Mouse (Mus musculus) cerebellum, adult 9-10 months (tissue): Measurements from ENCODE around the gene Disp3.

Experiments used
- DNase-seq: peaks from one replicate; pipeline ENCODE4 v3.0.0; 2022

Disp3 gene

DNA sequence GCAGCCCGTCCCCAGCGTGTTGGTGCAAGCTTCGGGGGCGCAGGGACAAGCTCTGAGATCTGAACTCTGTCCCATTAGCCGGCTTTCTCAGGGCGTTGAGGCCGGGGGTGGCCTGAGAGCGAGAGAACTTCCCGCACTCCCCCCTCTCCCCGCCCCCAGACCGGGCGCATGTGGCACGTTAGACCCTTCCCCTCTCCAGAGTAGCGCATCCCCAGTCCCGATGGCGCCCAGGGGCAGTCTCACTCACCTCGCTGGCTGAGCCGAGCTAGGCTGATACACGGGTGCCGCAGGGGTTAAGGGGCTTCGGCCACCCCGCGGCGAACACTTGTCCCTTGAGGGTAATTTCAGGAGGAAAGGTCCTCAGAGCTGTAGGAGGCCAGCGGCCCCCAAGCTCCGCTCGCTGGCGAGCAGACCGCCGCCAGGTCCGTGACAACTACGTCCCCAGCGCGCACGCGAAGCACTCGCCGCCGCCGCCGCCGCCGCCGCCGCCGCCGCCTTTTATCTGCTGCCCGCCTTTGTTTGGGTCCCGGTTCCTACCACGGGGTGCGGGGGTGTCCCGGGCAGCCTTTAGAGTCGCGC is at the start of gene Disp3:
Disp3 (minus strand) TSS at position 490 of the 579 bp plus-strand sequence.
- DNase-seq, result peak; percentile 58

DNA sequence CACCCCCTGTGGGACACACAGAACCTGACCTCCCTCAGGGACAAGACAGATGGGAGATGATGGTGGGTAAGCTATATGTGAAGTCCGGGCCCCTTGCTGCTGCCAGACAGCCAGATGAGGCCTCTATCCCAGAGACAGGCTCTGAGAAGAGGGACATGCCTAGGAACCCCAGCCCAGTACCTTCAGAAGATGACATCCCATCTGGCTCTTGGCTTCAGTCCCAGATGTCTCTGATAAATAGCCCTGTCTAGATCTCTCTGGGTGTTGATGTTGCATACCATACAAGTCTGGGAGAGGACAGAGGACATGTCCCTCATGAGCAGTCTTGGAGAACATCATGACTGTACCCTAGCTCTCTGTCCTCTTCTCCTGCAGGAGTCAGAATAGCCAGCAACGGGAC is 42.5 kb upstream of the Disp3 start:
- DNase-seq, result no peak

DNA sequence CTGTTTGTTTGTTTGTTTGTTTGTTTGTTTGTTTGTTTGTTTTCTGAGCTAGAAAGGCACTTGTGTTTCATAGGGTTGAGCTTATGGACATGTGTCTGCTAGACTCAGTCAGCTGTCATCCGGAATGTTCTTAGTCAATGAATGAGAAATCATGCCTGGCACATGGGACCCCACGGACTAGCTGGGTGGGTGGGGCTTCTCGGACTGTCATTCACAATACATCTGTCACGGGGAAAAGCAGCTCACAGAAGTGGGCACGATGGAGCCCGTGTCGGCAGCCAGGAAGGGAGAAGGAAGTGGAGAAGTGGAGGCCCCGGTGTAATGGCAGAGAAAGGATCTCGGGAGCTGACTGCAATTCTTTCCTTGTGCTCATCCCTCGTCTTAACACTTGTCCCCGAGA is 41.7 kb upstream of the Disp3 start:
- no peak for DNase-seq

DNA sequence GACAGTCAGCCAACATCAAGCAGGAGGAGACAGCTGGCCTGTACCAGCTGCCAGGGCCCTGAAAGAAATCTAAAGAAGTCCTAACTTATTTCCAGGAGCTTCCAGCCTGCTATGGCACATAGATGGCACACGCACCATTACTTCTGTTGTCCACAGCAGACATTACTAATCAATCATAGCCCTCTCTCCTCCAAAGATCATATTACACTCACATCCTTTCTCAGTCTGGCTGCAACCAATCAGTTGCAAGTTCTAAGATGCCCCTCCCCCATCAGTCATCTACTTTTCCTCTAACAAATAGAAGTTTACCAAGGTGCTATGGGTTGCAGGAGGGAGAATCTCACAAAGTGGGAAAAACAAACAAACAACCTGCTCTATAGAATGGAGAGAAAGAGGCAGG is 40.5 kb upstream of the Disp3 start:
- no peak for DNase-seq

DNA sequence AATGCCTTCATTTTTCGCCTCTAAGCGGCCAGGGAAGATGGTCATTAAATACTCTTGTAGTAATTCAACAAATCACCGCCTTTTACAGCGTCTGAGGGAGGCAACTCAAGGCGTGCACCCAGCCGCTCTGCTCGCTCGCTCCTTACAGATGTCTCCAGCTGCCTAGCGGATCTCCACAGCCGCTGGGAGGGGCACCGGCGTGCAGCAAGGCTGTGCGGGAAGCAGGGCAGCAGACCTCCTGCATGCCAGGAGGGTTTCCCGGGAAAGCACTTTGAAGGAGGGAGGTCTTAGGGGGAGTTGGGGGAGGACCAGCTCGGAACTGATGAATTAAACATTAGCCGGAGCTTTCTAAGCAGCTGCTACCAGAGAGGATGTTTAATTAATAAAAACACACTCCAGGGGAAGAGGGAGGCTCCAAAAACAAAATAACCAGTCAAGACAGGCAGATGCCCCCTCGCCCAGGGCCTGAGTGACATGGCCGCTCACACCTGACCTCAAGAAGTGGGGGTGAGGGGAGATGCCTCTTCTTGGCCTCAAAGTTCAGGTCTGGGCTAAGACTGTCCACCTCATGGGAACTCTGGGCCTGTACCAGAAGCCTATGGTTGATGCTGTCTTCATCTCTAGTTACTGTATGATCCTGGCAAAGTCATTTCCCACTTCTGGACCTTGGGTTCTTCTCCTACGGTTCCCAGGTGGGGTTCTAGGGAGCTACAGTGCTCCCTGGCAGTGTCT is 39.7 kb upstream of the Disp3 start:
- no peak for DNase-seq

- no peak for DNase-seq
Measured at GRCm38 (mm10) chr4:148326791-148327190, 39.0 kb upstream of the Disp3 start.

GRCm38 (mm10) chr4:148325951-148326350 is 38.2 kb upstream of the Disp3 start:
- DNase-seq, result no peak

DNA sequence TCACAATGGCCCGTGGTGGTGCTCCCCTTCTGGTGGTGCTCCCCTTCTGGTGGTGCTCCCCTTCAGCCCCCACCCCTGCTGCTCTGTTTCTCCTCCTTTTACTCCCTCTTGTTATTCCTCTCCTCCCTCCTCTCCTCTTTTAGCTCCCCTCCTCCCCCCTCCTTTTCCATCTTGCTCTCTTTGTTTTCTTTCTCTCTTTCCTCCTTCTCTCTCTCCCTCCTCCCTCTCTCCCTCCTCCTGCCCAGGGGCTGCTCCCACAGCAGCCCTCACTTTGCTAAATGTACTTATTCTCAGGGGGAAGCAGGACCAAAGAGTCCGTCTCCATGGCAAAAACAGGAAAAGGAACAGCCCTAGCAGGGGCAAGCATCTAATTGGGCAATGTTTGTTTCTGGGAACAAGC is 37.3 kb upstream of the Disp3 start:
- DNase-seq, result no peak

GRCm38 (mm10) chr4:148322152-148322551 is 34.4 kb upstream of the Disp3 start:
- DNase-seq, result peak; percentile 18

DNA sequence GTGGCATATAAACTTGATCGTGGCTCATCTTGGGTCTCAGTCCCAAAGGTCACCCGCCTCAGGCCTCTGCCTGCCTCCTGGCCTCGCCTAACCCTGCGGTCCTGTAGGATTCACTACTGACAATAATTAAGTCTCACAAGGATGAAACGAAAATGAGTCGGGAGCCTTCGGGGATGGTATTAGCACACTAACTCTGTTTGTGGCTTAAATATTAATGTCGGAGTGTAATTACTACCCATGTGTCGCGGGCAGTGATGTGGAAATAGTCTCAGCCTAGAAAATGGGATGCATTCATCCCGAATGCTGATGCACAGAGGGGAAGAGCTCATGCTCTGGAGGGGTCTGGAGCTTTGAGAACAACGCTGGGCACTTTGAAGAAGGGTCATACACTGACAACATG is 31.6 kb upstream of the Disp3 start:
- no peak for DNase-seq

DNA sequence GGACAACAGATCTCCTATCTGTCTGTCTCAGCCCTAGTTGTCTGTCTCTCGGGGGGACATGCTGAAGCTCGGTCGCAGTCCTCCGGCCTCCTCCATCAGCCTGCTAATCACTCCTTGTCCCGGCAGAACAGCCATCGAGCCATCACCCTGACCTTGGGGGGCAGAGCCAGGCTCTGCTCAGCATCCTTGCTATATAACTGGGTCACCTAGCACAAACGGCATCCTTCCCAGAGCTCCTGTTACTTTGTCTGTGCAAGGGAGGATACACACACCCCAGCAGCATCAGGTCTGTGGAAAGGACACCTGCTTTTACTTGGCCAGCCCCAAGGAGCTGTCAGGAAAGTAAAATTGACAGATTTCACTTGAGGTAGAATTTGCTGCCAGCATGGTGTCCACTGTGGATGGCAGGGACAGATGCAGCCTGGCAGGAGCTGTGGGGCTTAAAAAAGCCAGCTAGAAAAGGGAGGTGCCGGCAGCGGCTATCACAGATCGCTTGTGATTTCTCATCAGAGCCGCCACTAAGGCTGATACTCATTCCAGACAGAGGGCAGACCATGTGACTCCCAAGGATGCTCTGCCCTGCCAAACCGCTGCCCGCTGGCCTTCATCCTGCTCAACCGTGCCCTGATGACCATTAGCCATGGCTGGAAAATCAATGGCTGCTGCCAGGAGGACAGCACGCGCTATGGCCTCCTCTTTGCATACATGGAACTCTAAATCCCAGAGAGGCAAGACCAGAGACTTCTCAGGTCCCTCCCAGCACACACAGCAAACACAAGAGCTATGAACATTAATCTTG is 27.8 kb upstream of the Disp3 start:
- no peak for DNase-seq

- no peak for DNase-seq
Measured at GRCm38 (mm10) chr4:148314396-148314795, 26.6 kb upstream of the Disp3 start.

DNA sequence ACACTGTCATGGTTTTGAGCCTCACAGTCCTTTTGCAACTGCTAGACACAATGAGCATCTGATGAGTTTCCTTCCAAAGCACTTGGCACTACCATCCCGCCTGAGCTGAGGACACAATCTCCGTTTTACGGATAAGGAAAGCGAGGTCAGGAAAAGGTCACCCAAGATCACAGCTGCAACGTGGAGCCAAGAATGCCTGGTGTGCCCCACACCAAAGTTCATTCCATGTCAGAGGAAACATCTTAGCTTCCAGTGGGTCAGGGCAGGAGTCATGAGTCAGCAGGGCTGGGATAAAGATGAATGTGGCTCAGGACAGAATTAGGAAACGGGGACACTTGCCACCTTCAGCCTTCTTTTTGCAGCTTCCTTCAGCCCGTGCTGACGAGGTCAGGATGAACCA is 25.8 kb upstream of the Disp3 start:
- no peak for DNase-seq

GRCm38 (mm10) chr4:148312296-148313116 is 24.7 kb upstream of the Disp3 start:
- DNase-seq, result no peak

DNA sequence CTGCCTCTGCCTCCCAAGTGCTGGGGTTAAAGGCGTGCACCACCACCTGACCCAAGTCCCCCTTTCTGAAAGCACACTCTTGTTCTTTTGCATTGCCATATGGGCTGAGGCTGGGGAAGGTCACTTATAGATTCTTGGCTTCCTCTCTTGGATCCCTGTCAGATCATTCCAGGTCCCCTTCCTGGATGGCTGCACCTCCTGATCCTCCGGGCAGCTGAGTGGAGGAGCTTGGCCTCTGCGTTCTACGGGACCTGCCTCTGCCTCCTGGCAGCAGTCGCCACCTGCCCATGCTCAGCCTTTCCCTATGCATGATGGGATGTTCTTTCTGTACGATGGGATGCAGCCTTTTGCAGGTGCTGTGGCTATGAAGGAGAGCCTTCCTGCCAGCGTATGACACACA is 23.1 kb upstream of the Disp3 start:
- no peak for DNase-seq

DNA sequence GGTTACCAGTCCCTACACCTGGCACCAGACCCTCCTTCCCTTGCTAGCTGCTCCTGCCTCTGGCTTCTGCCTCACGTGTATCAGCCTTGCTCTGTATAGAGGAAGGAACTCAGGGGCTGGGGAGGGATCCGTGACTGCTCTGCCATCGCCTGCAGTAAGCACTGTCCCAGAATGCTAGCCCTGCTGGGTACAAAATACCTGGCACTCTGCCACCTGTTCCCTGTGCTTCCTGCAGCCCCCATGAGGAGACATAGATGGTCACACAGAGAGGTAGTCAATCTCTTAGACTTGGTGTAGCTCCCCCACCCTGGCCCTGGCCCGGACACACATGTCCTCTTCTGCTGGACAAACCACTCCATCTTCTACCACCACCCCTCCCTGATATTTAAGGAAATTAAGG is 22.4 kb upstream of the Disp3 start:
- DNase-seq, result no peak

DNA sequence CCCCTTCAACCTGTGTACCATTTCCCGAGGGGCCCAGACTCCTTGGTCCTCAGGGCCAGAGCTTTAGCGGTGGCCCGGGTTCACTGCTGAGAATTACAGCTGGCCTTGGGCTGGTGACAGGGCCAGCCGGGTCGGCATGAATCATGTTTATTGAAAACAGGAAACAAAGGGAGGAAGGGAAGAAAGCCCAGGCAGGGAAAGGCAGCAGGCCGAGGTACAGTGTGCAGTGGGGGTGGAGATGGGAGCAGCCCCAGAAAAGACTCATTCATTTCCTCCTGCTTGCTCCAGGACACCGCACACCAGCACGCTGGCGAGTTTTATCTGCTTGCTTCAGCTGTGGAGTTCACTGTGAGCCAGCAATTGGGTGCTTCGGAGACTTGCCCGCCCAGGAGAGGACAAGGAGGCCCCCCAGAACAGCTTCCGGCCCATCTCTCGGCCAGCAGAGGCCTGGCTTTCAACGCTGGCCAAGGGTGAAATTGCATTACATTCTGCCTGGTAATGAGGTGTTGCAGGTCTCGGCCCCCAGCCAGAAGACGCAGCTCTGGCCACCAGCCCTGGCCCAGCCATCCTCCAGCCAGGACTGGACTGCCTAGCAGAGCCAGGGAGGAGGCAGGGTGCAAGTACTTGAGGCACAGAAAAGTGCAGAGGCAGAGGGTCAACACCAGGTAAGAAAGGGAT is 18.8 kb upstream of the Disp3 start:
- peak; percentile 54 for DNase-seq

DNA sequence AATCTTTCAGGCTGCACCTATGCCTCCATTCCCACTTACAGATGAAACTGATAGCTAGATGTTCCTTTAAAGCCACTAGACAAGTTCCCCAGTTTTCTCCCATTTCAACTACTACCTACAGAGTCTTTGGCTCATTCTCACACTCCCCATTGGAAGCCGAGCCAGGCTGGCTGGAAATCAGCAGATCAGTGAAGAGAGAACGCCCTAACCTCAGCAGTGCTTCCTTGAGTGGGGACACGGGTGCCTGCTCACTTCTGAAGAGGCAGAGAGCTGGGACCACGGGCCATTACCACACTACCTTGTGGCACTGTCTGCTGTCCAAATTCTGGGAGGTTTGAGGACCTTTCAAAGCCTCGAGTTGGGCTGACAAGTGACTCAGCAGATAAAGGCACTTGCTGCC is 11.0 kb upstream of the Disp3 start:
- no peak for DNase-seq

DNA sequence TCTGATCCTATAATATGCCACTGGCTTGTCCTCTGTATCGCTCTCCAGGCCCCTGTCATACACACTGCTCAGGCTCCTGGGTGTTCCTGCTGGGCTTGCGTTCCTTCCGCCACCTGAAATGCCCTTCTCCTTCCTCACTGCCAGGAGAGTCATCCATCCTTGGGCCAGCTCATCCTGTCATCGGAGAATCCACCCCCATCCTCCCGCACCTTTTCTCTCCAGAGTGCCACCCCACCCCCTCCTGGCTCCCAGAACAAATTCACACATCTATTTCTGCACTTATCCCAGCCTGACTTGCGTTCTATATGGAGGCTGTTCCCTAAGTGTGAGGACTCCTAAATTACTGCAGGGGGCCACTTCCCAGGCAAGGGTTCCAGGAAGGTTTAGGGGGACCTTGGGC is 9.9 kb upstream of the Disp3 start:
- DNase-seq, result no peak

- no peak for DNase-seq
Measured at GRCm38 (mm10) chr4:148293319-148293718, 5.6 kb upstream of the Disp3 start.

DNA sequence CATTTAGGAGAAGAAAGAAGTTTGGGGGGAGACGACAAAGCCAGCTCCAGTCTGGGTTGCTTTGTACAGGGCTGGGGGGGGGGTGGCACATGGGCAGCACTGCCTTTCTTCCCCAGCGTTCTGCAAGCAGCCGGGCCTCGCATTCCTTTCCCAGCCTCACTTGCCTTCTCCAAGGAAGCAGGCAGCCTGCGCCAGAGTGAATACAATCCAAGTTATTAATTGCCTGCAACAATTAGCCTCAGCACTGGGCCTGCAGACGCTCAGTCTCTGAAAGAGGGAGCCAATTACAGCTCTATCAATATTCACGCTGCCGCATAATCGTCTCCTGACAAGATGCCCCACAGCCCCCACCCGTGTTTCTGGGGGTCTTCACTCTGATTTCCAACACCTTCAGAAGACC is 4.1 kb upstream of the Disp3 start:
- no peak for DNase-seq

DNA sequence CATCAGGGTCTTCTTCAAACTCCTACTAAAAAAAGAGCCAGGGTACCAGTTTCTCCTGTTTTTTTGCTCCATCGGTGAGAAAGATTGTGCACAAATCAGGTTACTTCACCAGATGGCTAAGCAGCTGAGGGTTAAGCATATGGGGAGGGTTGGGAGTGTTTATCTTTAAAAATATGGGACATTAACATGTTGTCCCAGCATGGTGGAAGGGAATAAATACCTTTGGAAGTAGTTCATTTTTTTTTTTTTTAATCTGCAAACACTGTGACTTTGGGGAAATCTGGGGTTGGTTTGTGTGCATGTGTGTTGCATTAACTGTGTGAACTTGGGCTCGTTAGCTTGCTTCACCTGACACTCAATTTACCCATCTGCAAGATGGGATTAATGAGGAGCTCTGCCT is 3.3 kb upstream of the Disp3 start:
- no peak for DNase-seq
